Mouse (Mus musculus): Measurements from ENCODE around the gene Syap1. TPM values are rescaled to one million over a fixed set of nuclear protein-coding genes. Genes with fewer than 3 reads are reported as not detected.

Gene Syap1
- polyA plus RNA-seq (2012; rRNA removed), result 11.1 and 14.6 TPM in 2 replicates

DNA sequence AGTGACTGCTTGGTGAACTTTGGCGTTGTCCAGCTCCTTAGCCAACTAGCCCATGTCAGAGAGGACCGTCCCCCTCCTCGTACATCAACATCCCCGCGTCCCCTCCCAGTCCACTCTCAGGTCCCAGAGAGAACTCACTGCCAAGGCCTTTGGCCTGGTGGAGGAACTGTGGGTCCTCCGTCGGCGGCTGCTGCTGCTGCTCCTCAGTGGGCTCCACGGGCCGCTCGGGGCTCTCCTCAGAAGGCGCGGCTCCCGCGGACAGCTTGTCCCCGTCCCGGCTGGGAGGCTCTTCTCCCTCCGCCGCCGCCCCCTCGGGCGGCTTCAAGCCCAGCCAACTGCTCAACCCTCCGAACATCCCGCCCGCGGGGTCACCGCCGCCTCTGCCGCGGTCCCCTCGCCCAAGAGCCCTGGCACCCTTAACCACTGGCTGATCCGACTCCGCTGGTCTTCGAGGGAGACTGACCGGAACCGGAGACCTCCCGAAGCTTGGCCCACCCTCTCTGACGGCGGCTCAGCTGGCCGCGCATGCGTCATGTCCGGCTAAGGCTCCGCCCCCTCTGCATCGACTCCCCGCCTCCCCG is at the start of gene Syap1:
Gene Syap1 (minus strand): TSS at position 517 of the 581 bp plus-strand sequence.

GRCm38 (mm10) chrX:162900938-162901337 is 12.7 kb upstream of the Syap1 start, which contains the start of gene Ctps2:
Gene Ctps2, plus strand, starts transcription at chrX:162901238.

DNA sequence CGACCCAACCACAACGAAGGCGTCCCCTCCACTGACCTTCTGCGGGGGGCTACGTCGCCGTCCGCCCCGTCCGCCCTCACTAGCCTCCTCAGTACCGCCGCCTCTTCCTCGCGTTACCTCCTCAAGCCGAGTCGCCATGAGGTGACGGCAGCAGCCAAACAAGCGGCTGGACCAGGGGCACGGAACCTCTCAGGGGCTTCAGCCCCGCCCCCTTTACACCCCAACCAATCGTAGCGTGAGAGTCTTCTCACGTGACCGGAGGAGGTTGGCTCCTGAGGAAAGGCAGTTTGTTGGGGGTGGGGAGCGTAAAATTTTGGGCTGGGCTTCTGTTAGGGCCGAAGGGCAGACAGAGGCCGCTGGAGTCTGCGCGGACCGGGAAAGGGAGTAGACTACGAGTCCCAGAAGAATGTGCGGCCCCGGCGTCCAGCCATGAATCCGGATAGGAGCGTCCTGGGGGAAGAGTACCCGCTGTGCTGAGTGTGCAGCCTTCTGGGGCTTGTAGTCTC is 59.0 kb downstream of the Syap1 start, which contains the start of gene Txlng:
Gene Txlng (minus strand): TSS at position 252 of the 506 bp plus-strand sequence.

Other genes starting within 250 kb of the Syap1 start
- gene Reps2, start 244.8 kb downstream of the Syap1 start, polyA plus RNA-seq (2012; rRNA removed), result 1.1 and 1.4 TPM in 2 replicates
- gene Rbbp7, start 128.0 kb downstream of the Syap1 start, polyA plus RNA-seq (2012; rRNA removed), result 105 and 130 TPM in 2 replicates
- gene Txlng, start 59.0 kb downstream of the Syap1 start, polyA plus RNA-seq (2012; rRNA removed), result 1.2 and 1.8 TPM in 2 replicates
- 11.8 and 15.2 TPM in 2 replicates for gene Ctps2, start 12.8 kb upstream of the Syap1 start, polyA plus RNA-seq (2012; rRNA removed)
- 2.2 and 2.8 TPM in 2 replicates for gene S100g, start 76.2 kb upstream of the Syap1 start, polyA plus RNA-seq (2012; rRNA removed)